Comparison of ENCODE assay signal across 25 mouse cellular contexts in the genomic region with DNA sequence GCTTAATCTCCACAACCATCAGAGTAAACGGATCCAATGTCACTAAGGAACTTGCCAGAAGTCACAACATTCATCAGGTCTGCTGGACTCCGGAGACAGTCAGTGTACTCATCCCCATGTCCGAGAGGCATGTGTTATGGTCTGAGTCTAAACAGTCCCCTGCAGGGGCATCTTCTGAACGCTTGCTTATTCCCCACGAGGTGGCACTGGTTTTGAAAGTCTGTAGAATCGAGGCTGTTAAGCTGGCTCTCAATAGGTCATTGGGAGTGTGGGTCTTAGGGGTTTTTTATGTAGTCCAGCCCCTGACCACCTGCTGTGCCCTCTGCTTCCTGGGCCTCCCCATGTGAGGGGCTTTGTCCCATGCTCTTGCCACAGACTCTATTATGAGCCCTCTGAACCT. TPM values are rescaled to one million over a fixed set of nuclear protein-coding genes. Genes with fewer than 3 reads are reported as not detected.
A peak's percentile ranks its signal among the peaks of the same experiment; 100 is the strongest.
DNase-seq lines count a peak whose midpoint lies in the region; ATAC-seq and TF ChIP-seq lines count a peak whose summit lies in the region.
"Had no signal": no experiment of that assay in that cellular context is flagged by ENCODE, and none has a peak within 500 bp of the region (broad histone marks: within the 10 kb centered on the region; RNA-seq: fewer than 3 reads in every experiment).

No protein-coding gene starts in this region.

- H3K36me3 ChIP-seq in heart, postnatal 0 days (replicated peaks; ENCODE audit: control insufficient read depth, insufficient read depth, low read length), result no peaks in the 10 kb centered on the region
- H3K36me3 ChIP-seq in heart, embryonic 11.5 days (ENCODE audit: control insufficient read depth, insufficient read depth, low read length), result no peaks in the 10 kb centered on the region
- no peaks in the 10 kb centered on the region for H3K36me3 ChIP-seq in CH12.LX (replicated peaks in 1 of 2; ENCODE audit: control insufficient read depth in 1 of 2, insufficient read depth in 1 of 2, low read length in 1 of 2)
- H3K36me3 ChIP-seq in stomach, postnatal 0 days (ENCODE audit: control insufficient read depth, insufficient read depth, low read length), result no peaks in the 10 kb centered on the region
- H3K36me3 ChIP-seq: embryonic facial prominence, embryonic 10.5 days; embryonic facial prominence, embryonic 13.5 days; heart, embryonic 13.5 days; hindbrain, embryonic 12.5 days had no signal

- in situ Hi-C loops in CH12.LX (cut with MboI; ENCODE audit: low pct_ligation_motif_present, low pct_unique_long_range_greater_than_20kb, low sequenced_read_pairs), result loop anchor here (25.0 kb wide), 1 partner anchor 155 kb away; no protein-coding TSS in a partner anchor

- H3K4me2 ChIP-seq in heart, postnatal 0 days (ENCODE audit: low read depth, low read length), result no peak overlapping the region
- no peak overlapping the region for H3K4me2 ChIP-seq in heart, embryonic 11.5 days
- peak overlapping the region; percentile 12; the same call in 1 of the 2 replicates for H3K4me2 ChIP-seq in CH12.LX (ENCODE audit: insufficient read depth, low read depth, poor library complexity, severe bottlenecking)
- no peak overlapping the region for H3K4me2 ChIP-seq in stomach, postnatal 0 days (replicated peaks; ENCODE audit: low read depth)
- H3K4me2 ChIP-seq: embryonic facial prominence, embryonic 13.5 days; forebrain, embryonic 13.5 days; heart, embryonic 13.5 days; hindbrain, embryonic 12.5 days had no signal

- H3K4me1 ChIP-seq in heart, postnatal 0 days (ENCODE audit: control insufficient read depth, insufficient read depth), result no peaks in the 10 kb centered on the region
- no peaks in the 10 kb centered on the region for H3K4me1 ChIP-seq in heart, embryonic 11.5 days (ENCODE audit: control insufficient read depth, insufficient read depth, low read length)
- peaks cover 0 to 3% of the 10 kb centered on the region in 2 experiments; a peak in 1 of 4 replicates for H3K4me1 ChIP-seq in CH12.LX (ENCODE audit: control insufficient read depth in 1 of 2, insufficient read depth in 2 of 2)
- no peaks in the 10 kb centered on the region for H3K4me1 ChIP-seq in stomach, postnatal 0 days (replicated peaks; ENCODE audit: control insufficient read depth, insufficient read depth)
- H3K4me1 ChIP-seq: embryonic facial prominence, embryonic 10.5 days; embryonic facial prominence, embryonic 13.5 days; forebrain, embryonic 13.5 days; hindbrain, embryonic 12.5 days had no signal

- ATAC-seq in heart, postnatal 0 days (ENCODE audit: insufficient read depth, low read depth), result no peak
- ATAC-seq in heart, embryonic 11.5 days (replicated peaks; ENCODE audit: insufficient number of reproducible peaks, low FRiP score, low TSS enrichment), result no peak
- no peak for ATAC-seq in stomach, postnatal 0 days (ENCODE audit: low FRiP score, low TSS enrichment)
- ATAC-seq: activated CD4-positive, CD25-positive, alpha-beta regulatory T cell, adult 4 months; CD4-positive, CD25-positive, alpha-beta regulatory T cell, adult 4 months; forebrain, embryonic 13.5 days; forebrain, postnatal 0 days; hindbrain, embryonic 16.5 days; inflammation-experienced regulatory T-cells, adult 6 months; intestine, embryonic 16.5 days had no signal

- TF ChIP-seq POLR2A in CH12.LX (IDR thresholded peaks at IDR 0.05; ENCODE audit: low read depth, low read length), result no peak

- H3K9ac ChIP-seq in heart, postnatal 0 days (replicated peaks; ENCODE audit: low read depth, low read length), result no peak overlapping the region
- H3K9ac ChIP-seq in heart, embryonic 11.5 days (ENCODE audit: low read depth, low read length), result no peak overlapping the region
- H3K9ac ChIP-seq in CH12.LX (ENCODE audit: insufficient read depth, low read depth), result no peak overlapping the region
- no peak overlapping the region for H3K9ac ChIP-seq in stomach, postnatal 0 days (ENCODE audit: low read length)
- H3K9ac ChIP-seq: embryonic facial prominence, embryonic 13.5 days; forebrain, embryonic 13.5 days; forebrain, postnatal 0 days; heart, embryonic 13.5 days; hindbrain, embryonic 12.5 days had no signal

- no peak for TF ChIP-seq EP300 in heart, postnatal 0 days (IDR thresholded peaks at IDR 0.05; ENCODE audit: low read depth)
- TF ChIP-seq EP300 in CH12.LX (IDR thresholded peaks at IDR 0.05; ENCODE audit: low read length), result no peak
- no peak for TF ChIP-seq EP300 in stomach, postnatal 0 days (optimal IDR thresholded peaks at IDR 0.05)

- TF ChIP-seq CTCF in heart, postnatal 0 days (IDR thresholded peaks at IDR 0.05; ENCODE audit: low read depth), result peak; percentile 22; the same call in 1 of the 2 replicates
- TF ChIP-seq CTCF in layer of hippocampus, adult 2 months (conservative IDR thresholded peaks at IDR 0.05), result peak; percentile 38
- TF ChIP-seq CTCF in CH12.LX (conservative IDR thresholded peaks at IDR 0.05 in 1 of 2, IDR thresholded peaks at IDR 0.05 in 1 of 2; ENCODE audit: low read depth in 2 of 2, low read length in 2 of 2), result peak in 1 of 2 experiments; percentile 57; a peak in 2 of 4 replicates
- peak; percentile 20 for TF ChIP-seq CTCF in stomach, postnatal 0 days (IDR thresholded peaks at IDR 0.05; ENCODE audit: low read depth)

- no peak overlapping the region for H3K27ac ChIP-seq in heart, postnatal 0 days (ENCODE audit: low read depth)
- H3K27ac ChIP-seq in heart, embryonic 11.5 days (ENCODE audit: low read depth, low read length), result no peak overlapping the region
- H3K27ac ChIP-seq in layer of hippocampus, adult 2 months, result no peak overlapping the region
- H3K27ac ChIP-seq in CH12.LX (ENCODE audit: insufficient read depth, low read depth), result no peak overlapping the region
- H3K27ac ChIP-seq in stomach, postnatal 0 days (replicated peaks), result no peak overlapping the region
- H3K27ac ChIP-seq: embryonic facial prominence, embryonic 10.5 days; embryonic facial prominence, embryonic 13.5 days; forebrain, embryonic 13.5 days; heart, embryonic 13.5 days; hindbrain, embryonic 12.5 days had no signal

- peak; percentile 23 for TF ChIP-seq RAD21 in CH12.LX (IDR thresholded peaks at IDR 0.05; ENCODE audit: low read depth, low read length)

- no peaks in the 10 kb centered on the region for H3K79me2 ChIP-seq in CH12.LX (replicated peaks; ENCODE audit: control insufficient read depth, extremely low read depth, insufficient read depth, poor library complexity, severe bottlenecking)

- H3K9me3 ChIP-seq in heart, postnatal 0 days (replicated peaks; ENCODE audit: control insufficient read depth, low read length), result no peaks in the 10 kb centered on the region
- no peaks in the 10 kb centered on the region for H3K9me3 ChIP-seq in heart, embryonic 11.5 days (replicated peaks; ENCODE audit: control insufficient read depth, low read length)
- H3K9me3 ChIP-seq in CH12.LX (replicated peaks; ENCODE audit: low read length), result no peaks in the 10 kb centered on the region
- H3K9me3 ChIP-seq in stomach, postnatal 0 days (ENCODE audit: control insufficient read depth, low read length), result no peaks in the 10 kb centered on the region
- H3K9me3 ChIP-seq: embryonic facial prominence, embryonic 10.5 days; embryonic facial prominence, embryonic 13.5 days; forebrain, embryonic 13.5 days; heart, embryonic 13.5 days; hindbrain, embryonic 12.5 days had no signal

- DNase-seq in heart, postnatal 0 days (ENCODE audit: low spot score), result no peak
- no peak for DNase-seq in layer of hippocampus, adult 2 months (ENCODE audit: low spot score in 2 of 2)
- no peak for DNase-seq in layer of hippocampus, postnatal 10 days (ENCODE audit: low spot score in 2 of 2)
- no peak for DNase-seq in CH12.LX (ENCODE audit: extremely low read depth)
- no peak for DNase-seq in stomach, postnatal 0 days (ENCODE audit: low spot score)
- DNase-seq: adrenal gland, adult 8-10 months; adrenal gland, postnatal 25 days; cerebellum, adult 18-20 months; cerebellum, adult 9-10 months; cerebellum, postnatal 14 days; forebrain, postnatal 0 days; gastrocnemius, postnatal 25 days; heart, adult 18-20 months had no signal

- dilution Hi-C loops in CH12.LX (cut with MboI; ENCODE audit: extremely low pct_ligation_motif_present, extremely low pct_unique_long_range_greater_than_20kb, low sequenced_read_pairs), result no loop called here

- WGBS in heart, postnatal 0 days, result 64% methylated on average over 6 of the region's 6 CpGs
- WGBS in heart, embryonic 11.5 days (ENCODE audit: insufficient replicate concordance), result 66% methylated on average over 6 of the region's 6 CpGs
- 65% methylated on average over 6 of the region's 6 CpGs for WGBS in stomach, postnatal 0 days

- H3K4me3 ChIP-seq in heart, postnatal 0 days (ENCODE audit: low read depth, low read length), result no peak overlapping the region
- H3K4me3 ChIP-seq in heart, embryonic 11.5 days (ENCODE audit: low read depth, low read length), result no peak overlapping the region
- no peak overlapping the region for H3K4me3 ChIP-seq in layer of hippocampus, adult 2 months
- no peak overlapping the region for H3K4me3 ChIP-seq in CH12.LX (replicated peaks in 1 of 3; ENCODE audit: low read depth in 2 of 3, low read length in 2 of 3, poor library complexity in 1 of 3)
- no peak overlapping the region for H3K4me3 ChIP-seq in stomach, postnatal 0 days (ENCODE audit: low read depth, low read length)
- H3K4me3 ChIP-seq: embryonic facial prominence, embryonic 10.5 days; embryonic facial prominence, embryonic 13.5 days; erythroblast, embryonic 14.5 days; forebrain, embryonic 13.5 days; heart, embryonic 13.5 days; hindbrain, embryonic 12.5 days had no signal

- no peaks in the 10 kb centered on the region for H3K27me3 ChIP-seq in heart, postnatal 0 days (ENCODE audit: control insufficient read depth, insufficient read depth, low read length)
- no peaks in the 10 kb centered on the region for H3K27me3 ChIP-seq in heart, embryonic 11.5 days (ENCODE audit: control insufficient read depth, insufficient read depth, low read length)
- H3K27me3 ChIP-seq in CH12.LX (replicated peaks), result no peaks in the 10 kb centered on the region
- no peaks in the 10 kb centered on the region for H3K27me3 ChIP-seq in stomach, postnatal 0 days (ENCODE audit: control insufficient read depth, insufficient read depth, low read length)
- H3K27me3 ChIP-seq: embryonic facial prominence, embryonic 13.5 days; forebrain, embryonic 13.5 days; heart, embryonic 13.5 days; hindbrain, embryonic 12.5 days had no signal

RNA-seq across cellular contexts. Expression of a gene that starts 49.8 kb away (rescaled TPM):
- 15.0 and 38.2 TPM in 2 replicates for total RNA-seq in heart, postnatal 0 days (2014; rRNA removed; ENCODE audit: low replicate concordance)
- polyA plus RNA-seq in heart, postnatal 0 days (2015; fragmentation: Nextera tagmentation; extraction: Ambion mirVana), result 21.0 and 21.8 TPM in 2 replicates
- polyA plus RNA-seq in heart, embryonic 11.5 days (2014; fragmentation: Nextera tagmentation; extraction: Ambion mirVana), result 19.2 and 21.1 TPM in 2 replicates
- total RNA-seq in layer of hippocampus, adult 2 months (2021), result 10 to 100 TPM; 69.0 to 69.5 TPM
- total RNA-seq in layer of hippocampus, postnatal 10 days (2021), result 10 to 100 TPM; 48.6 to 48.8 TPM
- 7.2 and 8.1 TPM in 2 replicates for total RNA-seq in CH12.LX (2012; rRNA removed)
- 11.2 and 11.9 TPM in 2 replicates for total RNA-seq in CH12.LX (2014; rRNA removed)
- polyA plus RNA-seq in CH12.LX (2012; ENCODE audit: insufficient read length, low read depth), result 7.8 and 12.0 TPM in 2 replicates
- polyA plus RNA-seq in stomach, postnatal 0 days (2015; fragmentation: Nextera tagmentation; extraction: Ambion mirVana), result 13.5 and 14.1 TPM in 2 replicates
- polyA plus RNA-seq: erythroblast, embryonic 14.5 days had no signal

RNA-seq across cellular contexts. Expression of a gene that starts 49.9 kb away (rescaled TPM):
- 42.2 and 50.4 TPM in 2 replicates for total RNA-seq in heart, postnatal 0 days (2014; rRNA removed; ENCODE audit: low replicate concordance)
- 8.4 and 9.7 TPM in 2 replicates for polyA plus RNA-seq in heart, postnatal 0 days (2015; fragmentation: Nextera tagmentation; extraction: Ambion mirVana)
- polyA plus RNA-seq in heart, embryonic 11.5 days (2014; fragmentation: Nextera tagmentation; extraction: Ambion mirVana), result 19.8 and 28.7 TPM in 2 replicates
- 10 to 100 TPM; 24.9 to 29.3 TPM for total RNA-seq in layer of hippocampus, adult 2 months (2021)
- 10 to 100 TPM; 24.0 to 30.6 TPM for total RNA-seq in layer of hippocampus, postnatal 10 days (2021)
- total RNA-seq in CH12.LX (2012; rRNA removed), result 15.0 and 18.8 TPM in 2 replicates
- 20.8 and 25.3 TPM in 2 replicates for total RNA-seq in CH12.LX (2014; rRNA removed)
- 32.8 and 38.9 TPM in 2 replicates for polyA plus RNA-seq in CH12.LX (2012; ENCODE audit: insufficient read length, low read depth)
- polyA plus RNA-seq in stomach, postnatal 0 days (2015; fragmentation: Nextera tagmentation; extraction: Ambion mirVana), result 36.4 and 37.7 TPM in 2 replicates
